Mouse (Mus musculus) urinary bladder, postnatal 36 days (tissue): ENCODE results near the gene Glrx3.
A peak's percentile ranks its signal among the peaks of the same experiment; 100 is the strongest.
"Not testable (repeated sequence)": the region's sequence is repeated elsewhere in the genome, so short reads cannot be mapped to it uniquely, and the experiment has no call there.

Experiments used
- DNase-seq, 2 experiments: peaks; one replicate each; pipeline ENCODE4 v3.0.0; 2022; ENCODE audit warnings: low spot score in 2 of 2, mixed read lengths in 1 of 2

Glrx3 gene

DNA sequence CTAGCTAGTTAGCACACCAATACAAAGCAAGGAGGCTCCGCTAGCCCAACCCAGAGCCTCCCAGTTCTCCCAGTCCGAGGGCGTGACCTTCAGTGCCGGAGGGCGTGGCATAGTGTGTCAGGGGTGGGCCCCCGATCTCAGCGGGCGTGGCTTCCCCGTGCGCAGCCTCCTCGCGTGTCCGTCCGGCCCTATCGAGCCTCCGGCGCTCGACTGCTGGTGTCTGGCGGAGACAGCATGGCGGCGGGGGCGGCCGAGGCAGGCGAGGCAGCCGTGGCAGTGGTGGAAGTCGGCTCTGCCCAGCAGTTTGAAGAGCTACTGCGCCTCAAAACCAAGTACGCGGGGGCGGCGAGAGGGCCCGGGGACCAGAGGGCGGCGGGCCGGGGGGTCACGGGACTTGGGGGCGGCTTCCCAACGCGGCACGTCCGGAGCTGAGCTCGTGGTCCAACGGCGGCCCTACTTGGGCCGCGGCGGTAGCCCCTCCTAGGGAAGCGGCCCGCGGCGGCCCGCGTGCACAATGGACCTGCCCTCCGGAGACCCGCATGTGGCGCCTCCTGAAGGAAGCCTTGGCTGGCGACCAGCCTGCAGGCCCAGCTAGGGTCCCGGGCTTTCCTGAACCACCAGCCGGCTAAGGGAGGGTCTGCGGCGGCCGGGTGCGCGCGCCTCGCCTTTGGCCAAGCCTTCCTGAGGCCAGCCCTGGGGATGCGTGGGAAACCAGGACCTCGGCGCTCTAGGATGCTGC lies at the start of gene Glrx3:
TSS of gene Glrx3 (plus strand) at position 175 of the 739 bp plus-strand sequence.
- peak; percentile 96 to 97 for DNase-seq

DNA sequence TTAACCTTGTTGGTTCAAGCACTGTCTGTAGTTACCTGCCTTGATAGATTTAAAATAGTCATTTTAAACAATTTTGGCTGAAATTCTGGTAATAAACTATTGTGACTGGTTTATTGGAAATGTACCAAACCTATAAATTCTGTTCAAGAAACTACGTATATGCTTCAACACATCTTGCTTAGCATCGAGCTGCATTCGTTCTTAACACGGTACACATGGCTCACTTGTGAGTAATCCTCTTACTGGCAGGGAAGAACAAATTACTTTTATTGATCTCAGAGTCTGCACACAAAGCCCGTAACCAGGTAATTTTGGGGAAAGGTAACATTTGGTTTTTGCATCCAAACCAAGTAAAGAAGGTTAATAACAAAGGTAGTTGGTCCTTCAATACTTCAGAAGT lies 49.6 kb upstream of the Glrx3 start:
- DNase-seq, result no peak

DNA sequence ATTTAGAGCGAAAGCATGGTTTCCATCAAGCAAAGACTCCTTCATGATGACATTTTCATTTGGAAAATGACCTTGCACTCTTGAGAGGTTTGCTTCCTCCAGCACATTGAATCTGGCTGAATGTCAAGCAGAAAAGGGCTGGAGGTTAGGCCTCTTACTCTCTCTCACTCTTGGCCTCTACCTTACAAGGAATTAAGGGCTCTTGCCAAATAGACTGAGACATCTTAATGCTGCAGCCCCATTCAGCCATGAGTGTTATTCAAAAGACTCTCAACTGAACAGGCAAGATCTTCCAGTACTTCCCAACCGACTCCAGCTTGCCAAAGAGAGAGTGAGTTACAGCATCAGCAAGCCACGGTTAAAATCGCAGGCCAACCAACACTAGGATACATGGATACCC lies 42.0 kb upstream of the Glrx3 start:
- DNase-seq, result no peak

DNA sequence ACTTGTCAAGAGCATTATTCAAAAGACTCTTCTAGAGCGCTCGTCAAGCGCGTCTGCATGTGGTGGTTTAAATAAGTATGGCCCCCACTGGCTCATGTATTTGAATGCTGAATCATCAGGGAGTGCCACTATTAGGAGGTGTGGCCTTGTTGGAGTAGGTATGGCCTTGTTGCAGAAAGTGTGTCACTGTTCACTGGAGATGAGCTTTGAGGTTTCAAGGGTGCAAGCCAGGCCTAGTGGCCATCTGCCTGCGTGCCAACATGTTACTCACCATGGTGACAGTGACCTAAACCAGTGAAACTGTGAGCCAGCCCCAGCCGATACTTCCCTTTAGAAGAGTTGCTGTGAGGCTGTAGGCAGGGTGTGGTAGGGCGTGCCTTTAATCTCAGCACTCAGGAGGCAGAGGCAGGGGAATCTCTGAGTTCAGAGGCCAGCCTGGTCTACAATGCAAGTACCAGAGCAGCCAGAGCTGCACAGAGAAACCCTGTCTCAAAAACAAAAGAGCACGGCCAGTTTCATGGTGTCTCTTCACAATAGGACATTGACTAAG lies 40.0 kb upstream of the Glrx3 start:
- no peak for DNase-seq

DNA sequence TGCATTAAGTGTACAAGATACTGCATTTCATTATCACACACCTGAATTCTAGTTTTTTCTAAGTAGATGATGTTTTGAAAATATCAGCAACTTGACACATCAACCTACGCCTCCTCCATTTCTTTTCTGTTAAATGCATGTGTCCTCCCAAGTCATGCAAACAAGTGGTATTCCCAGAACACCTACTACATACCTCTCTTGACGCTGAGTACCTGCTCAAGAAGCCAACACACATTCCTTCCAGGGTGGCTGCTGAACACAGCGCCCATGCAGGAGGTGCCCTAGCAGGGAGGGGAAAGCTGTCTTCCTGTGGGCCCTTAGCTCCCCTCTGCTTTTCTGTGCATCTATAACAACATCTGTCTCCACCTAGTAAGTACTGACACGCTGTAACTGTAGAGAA lies 38.4 kb upstream of the Glrx3 start:
- DNase-seq, result no peak

DNA sequence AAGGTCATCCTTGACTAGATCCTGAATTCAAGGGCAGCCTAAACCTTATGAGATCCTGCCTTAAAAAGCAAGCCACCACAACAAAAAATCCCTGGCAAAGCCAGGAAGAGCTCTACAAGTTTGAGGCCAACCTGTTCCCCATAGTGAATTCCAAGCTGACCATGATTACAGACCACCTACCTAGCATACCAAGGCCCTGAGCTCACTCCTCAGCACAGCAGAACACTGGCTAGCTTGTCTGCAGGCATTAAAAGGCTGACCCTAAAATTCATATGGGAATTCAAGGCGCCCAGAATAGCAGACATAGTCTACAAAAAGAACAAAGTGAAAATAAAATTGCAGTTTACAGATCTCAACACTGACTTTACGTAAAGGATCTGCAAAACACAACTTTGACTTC lies 33.3 kb upstream of the Glrx3 start:
- DNase-seq, result no peak

DNA sequence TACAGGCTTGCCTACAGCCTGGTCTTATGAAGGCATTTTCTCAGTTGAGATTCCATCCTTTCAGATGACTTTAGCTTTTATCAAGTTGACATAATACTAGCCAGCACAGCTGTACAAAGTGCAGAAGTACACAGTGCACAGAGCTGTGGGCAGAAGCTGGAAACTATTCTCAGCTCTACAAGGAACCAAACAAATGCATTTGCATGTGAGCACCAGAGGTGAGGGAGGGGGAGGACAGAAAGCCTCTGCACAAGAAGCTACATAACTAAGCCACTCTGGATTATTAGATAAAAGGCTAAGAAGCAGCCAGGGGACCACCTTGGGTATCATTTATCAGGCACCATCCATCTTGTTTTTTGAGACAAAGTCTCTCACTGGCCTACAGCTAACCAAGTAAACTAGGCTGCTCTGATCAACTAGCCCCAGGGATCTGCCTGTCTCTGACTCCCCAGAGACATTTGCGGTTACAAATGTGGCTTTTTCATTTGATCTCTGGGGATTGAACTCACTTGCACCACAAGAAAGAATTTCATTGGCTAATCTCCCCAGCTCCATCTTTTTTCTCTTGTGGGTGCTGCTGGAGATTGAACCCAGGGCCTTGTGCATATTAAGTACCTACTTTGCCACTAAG lies 29.9 kb upstream of the Glrx3 start:
- no peak for DNase-seq

DNA sequence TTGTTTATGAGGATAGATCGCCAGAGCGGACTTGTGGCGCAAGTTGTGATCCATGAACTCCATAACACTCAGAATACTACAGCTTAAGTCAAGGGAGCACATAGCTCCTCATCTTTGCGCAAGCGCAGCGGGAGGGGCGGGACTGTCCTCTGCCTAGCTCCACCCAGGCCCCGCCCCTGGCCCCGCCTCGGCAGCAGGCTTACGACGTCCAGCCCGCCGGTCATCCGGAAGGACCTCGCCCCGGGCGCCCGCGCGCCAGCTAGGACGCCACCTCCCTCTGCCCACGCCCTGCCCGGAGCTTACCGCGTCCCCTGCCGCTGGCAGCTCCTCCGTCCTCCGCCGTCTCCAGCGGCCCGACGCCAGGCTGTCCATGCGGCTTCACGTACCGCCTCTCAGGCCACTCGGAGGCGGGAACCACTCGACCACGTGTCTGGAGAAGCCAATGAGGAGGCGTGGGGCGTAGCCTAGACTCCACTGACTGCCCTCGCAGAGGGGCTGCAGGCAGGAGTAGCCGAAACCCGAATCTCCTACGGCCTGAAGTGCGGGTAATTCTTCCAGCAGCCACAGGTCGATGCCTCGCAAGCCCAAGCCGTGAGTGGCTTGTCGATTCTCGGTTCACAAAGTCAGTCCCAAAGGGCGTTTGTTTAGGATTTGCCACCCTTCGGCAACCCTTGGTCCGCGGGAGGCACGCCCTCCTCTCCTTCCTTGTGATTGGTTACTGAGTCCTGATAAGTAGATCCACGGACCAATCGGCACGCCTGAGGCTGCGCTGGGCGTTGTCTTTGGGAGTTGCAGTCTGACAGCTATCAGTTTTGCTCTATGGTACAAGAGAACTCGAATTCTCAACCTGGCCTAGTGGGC lies 26.8 kb upstream of the Glrx3 start, which contains the start of gene 9430038I01Rik:
TSS of gene 9430038I01Rik (minus strand) at position 426 of the 861 bp plus-strand sequence.
- DNase-seq, result peak; percentile 96 to 97

DNA sequence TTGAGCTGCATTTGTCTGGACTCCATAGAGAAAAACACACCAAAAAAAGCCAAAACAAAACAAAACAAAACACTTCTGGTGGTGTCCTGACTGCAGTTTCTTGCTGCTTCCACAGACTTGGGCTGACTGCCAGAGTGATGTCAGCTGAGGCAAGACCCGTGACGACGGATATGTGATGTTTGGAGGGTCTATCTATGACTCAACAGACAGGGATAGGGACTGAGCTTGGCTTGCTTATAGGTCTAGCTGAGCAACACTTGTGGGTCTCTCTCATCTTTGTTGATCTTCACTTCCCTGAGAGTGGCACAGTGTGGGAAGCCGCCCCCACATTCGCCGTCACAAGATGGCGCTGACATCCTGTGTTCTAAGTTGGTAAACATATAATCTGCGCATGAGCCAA lies 22.7 kb upstream of the Glrx3 start:
- no peak for DNase-seq

DNA sequence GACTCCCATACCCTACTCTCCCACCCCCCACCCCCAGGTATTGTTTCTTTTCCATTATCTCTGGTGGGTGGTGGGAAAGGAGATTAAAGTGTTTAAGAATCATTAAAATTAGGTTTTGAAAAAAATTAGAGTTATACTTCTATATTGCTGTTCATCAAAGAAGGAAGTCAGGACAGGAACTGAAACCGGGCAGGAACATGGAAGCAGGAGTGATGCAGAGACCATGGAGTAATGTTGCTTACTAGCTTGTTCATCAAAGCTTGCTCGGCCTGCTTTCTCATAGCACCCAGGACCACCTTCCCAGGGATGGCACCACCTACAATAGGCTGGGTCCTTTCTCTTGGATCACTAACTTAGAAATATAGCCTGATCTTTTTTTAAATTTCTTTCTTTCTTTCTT lies 16.9 kb upstream of the Glrx3 start:
- DNase-seq, result no peak

DNA sequence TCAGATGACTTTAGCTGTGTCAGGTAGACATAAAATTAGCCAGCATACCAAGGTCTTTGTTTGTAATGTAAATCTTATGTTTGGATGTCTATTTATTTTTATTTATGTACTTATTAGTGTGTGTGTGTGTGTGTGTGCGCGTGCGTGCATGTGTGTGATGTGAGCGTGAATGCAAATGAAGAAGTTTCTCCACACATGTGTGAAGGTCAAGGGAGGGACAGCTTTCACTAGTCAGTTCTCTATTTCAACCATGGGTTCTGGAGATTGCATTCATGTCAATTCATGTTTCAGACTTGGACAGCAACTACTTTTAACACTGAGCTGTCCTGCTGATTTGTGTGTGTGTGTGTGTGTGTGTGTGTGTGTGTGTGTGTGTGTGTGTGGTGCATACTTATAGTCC lies 16.2 kb upstream of the Glrx3 start:
- DNase-seq, result no peak

DNA sequence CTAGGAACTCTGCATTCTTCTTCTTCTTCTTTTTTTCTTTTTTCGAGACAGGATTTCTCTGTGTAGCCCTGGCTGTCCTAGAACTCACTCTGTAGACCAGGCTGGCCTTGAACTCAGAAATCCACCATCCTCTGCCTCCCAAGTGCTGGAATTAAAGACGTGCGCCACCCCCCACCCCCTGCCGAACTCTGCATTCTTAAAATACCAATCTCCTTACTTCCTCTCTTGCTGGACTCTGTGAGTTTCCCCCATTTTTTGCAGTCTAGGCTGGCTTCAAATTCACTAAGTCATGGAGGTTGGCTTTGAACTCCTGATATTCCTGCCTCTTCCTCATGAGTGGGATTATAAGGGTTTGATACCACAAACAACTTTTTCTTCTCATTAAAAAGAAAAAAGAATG lies 10.7 kb upstream of the Glrx3 start:
- no peak for DNase-seq

DNA sequence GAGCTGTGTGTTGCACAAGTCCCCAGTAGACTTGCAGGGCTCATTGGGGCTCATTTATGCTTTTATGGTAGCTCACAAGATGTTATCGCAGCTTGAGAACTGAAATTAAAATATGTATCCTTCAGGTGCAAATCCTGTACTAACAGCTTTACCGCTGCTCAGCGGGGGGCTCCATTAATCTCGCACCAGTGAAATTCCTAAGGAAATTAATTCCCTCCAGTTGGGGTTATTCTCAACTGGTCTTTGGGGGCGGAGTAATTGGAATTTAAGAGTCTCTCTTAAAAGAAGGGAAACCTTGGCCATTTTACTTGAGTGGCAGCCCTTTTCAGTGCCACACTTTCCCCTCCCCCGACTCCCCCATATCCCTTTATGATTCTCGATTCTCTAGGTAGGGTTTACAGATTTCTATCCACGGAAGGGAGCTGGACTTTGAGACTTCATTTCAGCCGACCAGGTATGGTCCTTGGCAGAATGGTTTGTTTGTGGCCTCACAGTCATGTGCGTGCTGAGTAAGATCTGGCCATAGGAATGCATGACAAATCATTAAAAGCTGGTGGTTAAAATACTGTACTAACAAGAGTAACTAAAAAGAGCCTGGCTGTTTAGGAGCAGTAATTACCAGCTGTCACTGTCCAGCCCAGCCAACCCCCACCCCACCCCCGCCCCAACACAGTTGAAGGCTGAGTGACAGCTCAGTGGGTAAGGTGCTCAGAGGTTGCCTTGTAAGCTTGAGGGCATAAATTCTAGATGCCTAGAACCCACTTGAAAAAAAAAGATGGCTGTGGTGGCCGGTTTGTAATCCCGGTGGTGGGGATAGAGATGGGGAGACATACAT lies 5.4 kb upstream of the Glrx3 start:
- no peak for DNase-seq

DNA sequence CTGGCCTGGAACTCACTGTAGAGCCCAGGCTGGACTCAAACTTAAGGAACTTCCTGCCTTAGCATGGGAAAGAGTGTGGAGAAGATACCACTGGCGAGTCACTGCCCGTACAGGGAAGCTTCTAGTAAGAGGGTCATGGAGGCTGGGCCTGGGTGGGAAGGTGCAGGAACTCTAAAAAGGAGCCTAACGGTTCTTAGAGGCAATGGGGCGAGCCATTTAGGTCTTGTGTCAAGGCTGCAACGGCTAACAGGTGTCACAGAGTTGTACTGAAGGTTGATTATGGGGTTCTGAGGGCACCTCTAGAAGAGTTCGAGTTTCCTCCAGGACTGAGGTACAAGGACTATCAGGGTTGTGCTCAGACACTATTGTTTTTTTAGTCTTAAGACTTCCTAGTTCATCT lies 513 bp upstream of the Glrx3 start:
- no peak for DNase-seq

DNA sequence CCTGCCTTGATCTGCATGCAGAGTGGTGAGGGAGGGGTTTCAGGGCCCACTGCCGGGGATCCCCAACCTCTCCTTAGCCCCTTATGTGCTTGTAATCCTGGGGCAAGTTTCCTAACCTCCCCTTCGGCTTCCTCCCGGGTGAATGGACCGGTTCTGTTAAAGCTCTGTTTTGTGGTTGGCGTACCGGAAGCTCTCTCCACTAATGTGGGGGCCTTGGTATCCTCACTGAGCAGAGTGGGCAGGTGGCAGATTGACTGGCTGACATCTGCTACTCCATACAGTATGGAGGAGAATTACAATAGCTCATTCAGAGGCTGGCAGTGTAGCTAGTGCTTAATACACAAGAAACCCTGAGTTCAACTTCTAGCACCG lies 751 bp downstream of the Glrx3 start:
- DNase-seq, result no peak

DNA sequence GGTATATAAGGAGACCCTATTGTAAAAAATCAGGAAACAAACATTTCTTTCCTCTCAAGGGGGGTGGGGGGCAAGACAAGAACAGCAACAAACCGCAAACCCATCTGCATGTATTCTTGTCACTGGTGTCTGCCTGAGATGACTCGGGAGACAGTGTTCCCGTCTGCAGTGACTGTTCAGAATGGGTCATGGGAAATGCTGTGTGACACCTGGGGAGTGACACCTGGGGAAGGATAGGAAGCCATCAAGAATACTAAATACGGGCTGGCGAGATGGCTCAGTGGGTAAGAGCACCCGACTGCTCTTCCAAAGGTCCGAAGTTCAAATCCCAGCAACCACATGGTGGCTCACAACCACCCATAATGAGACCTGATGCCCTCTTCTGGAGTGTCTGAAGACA lies 1.5 kb downstream of the Glrx3 start:
- not testable (repeated sequence) for DNase-seq

DNA sequence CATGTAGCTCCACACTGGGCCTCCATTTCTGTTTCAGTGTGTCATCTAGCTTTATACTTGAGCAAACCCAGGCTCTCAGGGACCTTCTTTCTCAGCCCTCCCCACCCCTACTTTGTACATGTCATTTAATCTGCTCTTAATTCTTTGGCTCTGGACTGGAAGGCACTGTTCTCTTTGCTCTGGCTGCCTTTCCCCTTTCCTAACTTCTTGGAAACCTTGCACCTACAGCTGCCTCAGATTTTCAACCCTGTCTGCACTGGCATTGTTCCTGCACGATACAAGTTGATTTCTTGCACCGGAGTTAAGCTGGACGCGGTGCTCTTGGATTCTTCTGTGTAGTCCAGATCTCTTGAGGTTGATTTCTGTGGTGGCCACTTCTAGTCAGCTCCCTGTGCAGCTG lies 5.5 kb downstream of the Glrx3 start:
- no peak for DNase-seq

DNA sequence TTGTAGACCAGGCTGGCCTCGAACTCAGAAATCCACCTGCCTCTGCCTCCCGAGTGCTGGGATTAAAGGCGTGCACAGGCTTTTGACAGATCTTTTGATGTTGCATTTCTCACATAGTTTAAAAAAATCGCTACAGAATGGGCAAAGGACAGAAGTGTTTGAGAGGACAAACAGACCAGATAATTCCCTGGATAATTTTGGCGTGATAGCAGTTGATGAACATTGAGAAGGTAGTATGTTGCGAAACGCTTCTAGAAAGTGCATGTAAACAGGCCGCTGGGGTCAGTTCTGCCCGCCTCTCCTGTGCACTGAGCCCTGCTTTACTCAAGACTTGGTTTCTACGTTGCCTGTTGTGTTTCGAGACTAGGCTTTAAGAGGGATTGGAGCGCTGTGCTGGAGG lies 7.9 kb downstream of the Glrx3 start:
- DNase-seq, result no peak

DNA sequence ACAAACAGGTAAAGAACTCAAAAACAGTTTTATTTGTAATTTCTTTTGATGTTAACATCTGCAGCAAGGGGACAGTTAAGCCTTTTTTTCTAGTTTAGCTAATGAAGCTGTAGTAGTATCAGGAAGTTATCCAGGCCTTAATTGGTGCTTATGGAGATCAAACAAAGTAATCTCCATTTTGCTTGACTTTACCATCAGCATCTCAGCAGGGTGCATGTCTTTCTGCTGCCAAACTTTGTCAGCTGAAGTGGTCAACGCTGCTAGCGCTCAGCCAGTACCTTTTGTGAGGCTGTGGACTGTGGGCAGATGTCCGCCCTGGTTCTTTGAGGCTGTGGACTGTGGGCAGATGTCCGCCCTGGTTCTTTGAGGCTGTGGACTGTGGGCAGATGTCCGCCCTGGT lies 24.0 kb downstream of the Glrx3 start:
- DNase-seq, result no peak

DNA sequence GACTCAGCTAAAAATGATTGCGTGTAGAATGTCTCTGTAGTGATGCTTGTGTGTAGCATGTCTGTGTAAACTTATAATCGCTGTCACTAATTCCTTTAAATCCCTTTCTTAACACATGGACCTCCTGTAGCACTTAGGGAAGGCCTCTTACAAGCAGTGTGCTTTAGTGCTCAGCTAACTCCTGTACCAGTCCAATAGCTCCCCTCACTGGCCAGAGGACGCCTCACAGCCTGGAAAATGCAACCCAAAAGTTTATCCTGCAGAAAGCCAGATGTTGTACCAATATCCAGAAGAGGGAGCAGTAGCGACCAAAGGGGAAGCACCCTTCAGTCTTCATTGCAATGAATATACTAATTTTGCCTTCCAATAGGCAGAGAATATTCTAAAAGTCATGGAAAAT lies 30.8 kb downstream of the Glrx3 start:
- DNase-seq, result no peak

DNA sequence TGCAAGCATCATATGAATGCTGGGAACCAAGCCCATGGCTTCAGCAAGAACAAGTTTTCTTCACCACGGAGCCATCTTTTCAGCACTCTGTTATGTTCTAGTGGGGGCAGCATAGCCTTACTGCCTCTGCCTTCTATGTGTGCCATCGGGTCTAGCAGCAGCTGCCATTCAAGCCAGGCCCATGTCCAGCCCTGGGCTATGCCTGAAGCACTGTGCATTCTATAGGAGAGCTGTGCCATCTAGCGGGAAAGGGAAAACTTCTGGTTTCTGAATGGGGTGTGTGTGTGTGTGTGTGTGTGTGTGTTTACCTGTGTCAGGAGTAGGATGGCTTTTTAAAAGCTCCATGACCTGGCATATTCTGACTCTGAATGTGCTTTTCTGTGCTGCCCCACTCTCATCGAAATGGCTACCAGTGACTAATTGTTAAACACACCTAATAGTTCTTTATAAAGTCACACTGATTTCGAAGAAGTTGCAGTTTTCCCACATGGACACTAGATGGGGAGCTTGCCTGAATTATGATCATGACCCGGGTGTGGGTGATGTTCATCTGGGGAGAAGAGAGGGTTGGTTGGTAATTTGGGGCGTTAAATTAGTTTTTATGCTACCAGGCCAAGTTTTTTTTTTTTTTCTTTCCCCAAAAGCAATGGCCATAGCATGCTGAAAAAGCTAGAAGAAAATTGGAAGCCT lies 34.2 kb downstream of the Glrx3 start:
- no peak for DNase-seq
